Mouse (Mus musculus) heart, adult 2 months (tissue): ENCODE data around the gene Ctnna2.

Experiments used
- CTCF ChIP-seq: fragments of 200-600 bp; IDR thresholded peaks from 2 replicates; pipeline ENCODE4 v1.8.1; 2022; ENCODE audit warnings: antibody characterized with exemption, mild to moderate bottlenecking, moderate library complexity
- EP300 ChIP-seq: fragments of 200-500 bp; IDR thresholded peaks from 2 replicates; pipeline ENCODE4 v1.6.1; 2011; ENCODE audit warnings: low read depth, low read length, control low read depth; ENCODE audit not compliant: insufficient read depth
- POLR2A ChIP-seq: fragments of 200-500 bp; IDR thresholded peaks from 2 replicates; pipeline ENCODE4 v1.6.1; 2011; ENCODE audit warnings: mild to moderate bottlenecking, low read depth, low read length, control low read depth; ENCODE audit not compliant: insufficient read depth

DNA sequence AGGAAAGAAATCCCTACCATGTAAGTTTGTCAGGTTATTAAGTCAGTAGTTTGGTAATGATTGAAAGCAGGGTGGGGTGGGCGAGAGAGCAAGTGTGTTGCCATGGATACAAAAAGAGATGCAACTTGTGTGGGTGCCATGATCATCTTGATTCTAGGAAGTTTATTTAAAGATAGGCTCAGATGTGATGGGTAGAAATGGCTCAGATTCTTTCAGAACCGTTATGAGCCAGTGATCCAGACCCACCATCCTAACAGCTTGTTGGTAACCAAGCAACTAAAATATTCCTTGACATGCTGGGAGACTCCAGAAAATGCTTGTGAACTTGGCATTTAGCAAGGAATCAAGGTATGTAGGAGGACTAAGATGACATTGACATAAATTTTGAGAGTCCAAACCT, 521.6 kb downstream of the Ctnna2 start:
- TF ChIP-seq POLR2A: no peak
- TF ChIP-seq CTCF: no peak
- no peak for TF ChIP-seq EP300
